Mouse (Mus musculus) cerebellum, adult 8-10 months (tissue): ENCODE data around the gene Fam69b.

Experiments
- DNase-seq: peaks from one replicate; pipeline ENCODE4 v3.0.0; 2022

Gene Fam69b

DNA sequence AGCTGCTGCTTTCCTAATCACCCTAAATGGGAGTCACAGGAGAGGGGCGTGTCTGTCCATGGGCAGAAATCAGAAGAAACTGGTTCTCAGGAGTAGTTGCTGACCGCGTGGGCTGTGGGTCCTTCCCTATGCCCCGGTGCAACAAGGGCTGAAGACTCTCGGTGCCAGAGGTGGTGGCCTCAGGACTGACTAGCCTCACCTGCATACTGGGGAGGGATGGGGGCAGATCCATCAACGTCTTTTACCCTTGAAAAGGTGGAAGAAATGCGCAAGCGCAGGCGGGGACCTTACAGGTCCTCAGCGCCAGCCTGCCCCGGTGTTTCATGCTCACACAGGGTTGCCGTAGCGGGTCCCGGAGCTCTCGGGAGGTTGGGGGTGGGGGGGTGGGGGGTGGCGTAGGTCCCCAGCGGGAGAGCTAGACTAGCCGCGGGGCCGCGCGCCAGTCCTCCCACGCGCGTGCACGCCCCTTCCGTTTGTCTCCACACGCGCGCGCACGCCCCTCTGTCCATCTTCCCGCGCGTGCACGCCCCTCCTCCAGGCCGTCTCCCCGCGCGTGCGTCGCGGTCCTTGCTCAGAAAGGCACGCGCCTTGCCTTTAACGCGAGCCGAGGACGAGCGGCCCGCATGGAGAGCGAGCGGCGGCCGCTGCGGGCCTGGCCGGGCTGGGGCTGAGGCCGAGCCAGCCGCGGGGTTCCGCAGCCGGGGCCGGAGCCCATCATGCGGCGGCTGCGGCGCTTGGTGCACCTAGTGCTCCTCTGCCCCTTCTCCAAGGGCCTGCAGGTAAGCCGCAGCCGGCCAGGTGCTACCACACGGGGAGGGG, at the start of gene Fam69b:
Fam69b (plus strand) TSS at position 537 of the 819 bp plus-strand sequence.
- peak; percentile 86 for DNase-seq

- DNase-seq: no peak
Observed at GRCm38 (mm10) chr2:26579714-26580113, 48.5 kb upstream of the Fam69b start, which contains the start of gene Egfl7. Gene Egfl7, plus strand, starts transcription at chr2:26580014.

DNA sequence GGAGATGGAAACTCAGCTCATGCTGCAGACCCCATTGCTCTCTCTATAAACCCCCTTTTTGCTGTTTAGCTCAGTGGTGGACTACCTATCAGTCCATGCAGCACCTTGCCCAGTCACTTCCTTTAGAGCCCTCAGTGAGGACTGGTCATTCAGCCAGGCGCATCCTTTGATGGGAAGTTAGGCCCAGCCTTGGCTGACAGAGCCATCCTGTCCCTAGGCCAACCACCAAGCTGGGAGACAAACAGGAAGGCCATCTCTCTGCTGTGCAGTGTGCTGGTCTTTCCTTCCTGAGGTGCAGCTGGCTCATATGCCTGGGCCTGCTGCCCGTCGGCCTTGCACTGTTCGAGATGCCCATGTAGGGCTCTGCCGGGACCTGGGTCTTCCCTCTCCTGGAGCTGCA, 47.5 kb upstream of the Fam69b start:
- no peak for DNase-seq

GRCm38 (mm10) chr2:26582203-26582602, 46.1 kb upstream of the Fam69b start:
- no peak for DNase-seq

GRCm38 (mm10) chr2:26582741-26583140, 45.5 kb upstream of the Fam69b start:
- DNase-seq: no peak

- no peak for DNase-seq
Observed at GRCm38 (mm10) chr2:26583640-26584039, 44.6 kb upstream of the Fam69b start.

- no peak for DNase-seq
Observed at GRCm38 (mm10) chr2:26585713-26586112, 42.5 kb upstream of the Fam69b start.

- DNase-seq: peak; percentile 63
Observed at GRCm38 (mm10) chr2:26586294-26587043, 41.8 kb upstream of the Fam69b start, which contains the start of gene Gm20532. Gene Gm20532, plus strand, starts transcription at chr2:26586639.

DNA sequence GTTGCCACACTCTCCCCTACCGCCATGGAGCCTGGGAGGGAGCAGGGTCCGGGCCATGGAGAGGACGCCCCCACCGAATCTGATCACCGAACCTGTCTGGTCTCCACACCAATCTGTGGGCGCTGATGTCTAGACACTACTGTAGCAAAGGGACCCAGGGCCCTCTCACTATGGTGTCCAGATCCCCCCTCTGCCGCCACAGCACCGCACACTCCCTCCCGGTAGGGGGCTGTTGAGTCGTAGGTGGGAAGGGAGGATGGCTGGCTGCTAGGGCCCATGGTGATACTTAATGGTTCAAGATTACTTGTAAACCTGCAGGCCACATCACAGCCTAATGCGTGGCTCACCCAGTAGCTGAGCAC, 41.2 kb upstream of the Fam69b start:
- no peak for DNase-seq

GRCm38 (mm10) chr2:26588573-26588972, 39.7 kb upstream of the Fam69b start:
- DNase-seq: no peak

DNA sequence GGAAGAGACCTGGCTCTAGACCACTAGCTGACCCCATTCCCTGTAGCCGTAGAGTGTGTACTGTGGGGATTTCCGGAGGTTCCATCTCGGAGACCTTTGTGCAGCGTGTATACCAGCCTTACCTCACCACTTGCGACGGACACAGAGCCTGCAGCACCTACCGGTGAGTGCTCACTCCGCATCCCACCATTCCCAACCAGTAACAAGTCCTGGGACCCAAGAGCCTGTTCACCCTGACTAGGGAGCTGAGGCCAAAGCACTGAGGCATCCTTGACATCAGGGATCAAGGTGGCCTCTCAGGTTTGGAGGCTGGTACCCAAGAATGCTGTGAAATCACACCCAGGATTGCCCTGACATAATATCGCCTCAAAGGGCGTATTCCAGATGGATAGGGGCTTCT, 39.0 kb upstream of the Fam69b start:
- no peak for DNase-seq

DNA sequence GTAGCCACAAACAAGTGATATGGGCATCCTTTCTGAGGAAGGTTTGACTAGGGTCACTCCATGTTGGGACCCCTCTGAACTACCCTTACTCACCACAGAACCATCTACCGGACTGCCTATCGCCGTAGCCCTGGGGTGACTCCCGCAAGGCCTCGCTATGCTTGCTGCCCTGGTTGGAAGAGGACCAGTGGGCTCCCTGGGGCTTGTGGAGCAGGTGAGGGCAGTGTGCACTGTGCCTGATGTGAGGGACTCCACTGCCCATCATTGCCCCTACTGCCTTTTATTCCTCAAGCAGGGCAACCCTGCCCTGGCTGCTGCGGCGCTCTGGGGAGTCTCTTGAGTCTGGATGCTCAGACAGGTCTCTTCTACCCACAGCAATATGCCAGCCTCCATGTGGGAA, 38.0 kb upstream of the Fam69b start:
- DNase-seq: no peak

DNA sequence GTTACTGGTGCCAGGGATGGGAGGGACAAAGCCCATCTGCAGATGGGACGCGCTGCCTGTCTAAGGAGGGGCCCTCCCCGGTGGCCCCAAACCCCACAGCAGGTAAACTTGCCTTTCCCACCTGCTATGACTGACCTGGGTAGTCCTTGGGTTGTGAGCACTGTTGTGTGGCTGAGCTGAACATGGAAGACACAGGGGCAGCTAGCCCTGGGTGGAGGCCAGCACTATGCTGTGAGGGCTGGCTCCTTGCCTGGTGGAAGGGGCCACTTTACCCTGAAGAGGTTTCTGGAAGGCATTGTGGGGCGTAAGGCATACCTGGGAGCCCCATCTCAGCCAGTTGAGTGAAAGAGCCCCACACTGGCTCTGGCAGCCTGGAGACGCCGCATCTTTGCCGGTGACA, 37.3 kb upstream of the Fam69b start:
- DNase-seq: no peak

- DNase-seq: no peak
Observed at GRCm38 (mm10) chr2:26591416-26591815, 36.8 kb upstream of the Fam69b start.

DNA sequence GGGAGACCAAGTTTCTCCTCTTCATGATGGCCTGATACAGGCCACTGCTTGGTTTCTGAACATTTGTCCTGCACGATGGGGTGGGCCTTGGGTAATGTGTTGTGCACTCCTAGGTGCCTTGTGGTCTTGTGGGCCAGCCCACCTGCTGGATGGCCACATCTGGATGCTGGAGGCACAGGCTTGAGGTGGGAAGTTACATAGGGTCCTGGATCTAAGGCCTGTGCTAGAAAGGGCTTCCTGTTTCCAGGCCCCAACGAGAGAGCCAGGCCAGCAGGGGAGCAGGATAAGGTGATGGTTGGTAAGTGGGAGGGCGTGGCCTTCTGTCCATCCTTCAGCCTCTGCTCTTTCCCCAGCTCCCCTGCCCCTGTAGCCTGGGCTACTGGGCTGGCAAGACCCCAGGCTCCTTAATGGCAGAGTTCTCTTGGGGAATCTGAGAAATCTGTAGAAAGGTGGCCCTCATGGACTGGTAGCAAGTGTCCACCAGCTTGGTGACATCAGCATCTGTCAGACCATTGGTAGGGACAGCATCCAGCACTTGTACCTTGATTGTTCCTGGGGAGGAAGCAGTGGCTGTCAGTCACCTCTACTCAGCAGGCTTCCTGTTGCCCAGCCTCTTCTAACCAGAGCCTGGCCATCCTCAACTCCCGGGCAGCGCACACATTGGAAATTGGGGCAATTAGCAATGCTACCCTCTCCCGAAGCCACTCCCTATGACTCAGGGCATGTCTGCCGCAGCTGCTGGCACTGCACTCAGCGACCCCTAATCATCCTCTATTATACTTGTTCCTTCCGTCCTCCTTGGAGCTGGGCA, 34.8 kb upstream of the Fam69b start:
- DNase-seq: no peak

DNA sequence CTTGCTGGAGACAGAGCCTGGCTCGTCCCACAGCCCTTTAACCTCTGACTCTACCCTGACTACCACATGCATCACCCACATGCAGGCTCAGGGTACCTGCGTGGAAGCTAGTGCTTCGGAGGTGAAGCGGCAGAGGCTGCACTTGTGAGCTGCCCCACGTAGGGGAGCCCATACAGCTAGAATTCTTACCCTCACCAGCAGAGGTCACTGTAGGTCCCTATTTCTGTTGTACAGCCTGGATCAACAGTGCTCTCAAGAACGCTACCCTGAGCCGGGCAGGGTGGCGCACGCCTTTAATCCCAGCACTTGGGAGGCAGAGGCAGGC, 34.3 kb upstream of the Fam69b start:
- no peak for DNase-seq

- no peak for DNase-seq
Observed at GRCm38 (mm10) chr2:26594461-26594933, 33.8 kb upstream of the Fam69b start.

- no peak for DNase-seq
Observed at GRCm38 (mm10) chr2:26594934-26595724, 33.1 kb upstream of the Fam69b start.

GRCm38 (mm10) chr2:26595725-26596435, 32.4 kb upstream of the Fam69b start:
- DNase-seq: no peak

DNA sequence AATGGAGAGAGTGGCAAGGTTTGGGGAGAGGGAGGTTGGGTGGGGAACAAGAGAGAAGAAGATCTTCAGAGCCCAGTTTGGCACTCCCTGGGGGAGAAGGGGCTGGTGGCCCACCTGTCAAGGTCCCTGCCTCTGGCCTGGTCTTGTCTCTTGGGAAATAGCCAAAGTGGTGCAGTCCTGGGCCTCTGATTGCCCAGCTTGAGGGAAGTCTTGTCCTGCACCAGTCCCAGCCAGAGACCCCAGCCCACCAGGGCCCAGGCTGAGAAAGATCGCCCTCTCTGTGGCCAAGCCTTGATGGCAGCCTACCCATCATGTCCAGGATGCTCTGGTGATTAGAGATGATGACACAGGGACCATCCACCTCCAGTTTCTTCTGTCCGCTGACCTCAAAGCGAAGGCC, 31.4 kb upstream of the Fam69b start:
- DNase-seq: no peak

GRCm38 (mm10) chr2:26597810-26598209, 30.4 kb upstream of the Fam69b start:
- DNase-seq: no peak

DNA sequence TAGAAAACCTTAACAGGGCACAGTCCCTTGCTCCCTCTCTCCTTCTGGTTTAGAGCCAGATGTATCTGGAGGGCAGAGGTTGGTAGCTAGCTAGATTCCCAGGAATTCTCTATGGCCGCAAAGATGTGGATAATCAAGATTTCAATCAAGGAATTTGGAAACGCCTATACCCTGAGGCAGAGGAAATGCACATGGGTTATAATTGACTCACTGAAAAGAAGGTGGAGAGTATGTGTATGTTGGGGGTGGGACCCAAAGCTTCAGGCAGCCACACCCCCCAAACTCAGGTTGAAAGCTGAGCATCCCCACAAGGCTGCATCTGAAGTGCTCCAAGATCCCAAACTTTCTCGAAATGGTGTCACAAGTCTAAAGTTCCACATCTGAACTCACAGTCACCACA, 29.8 kb upstream of the Fam69b start:
- DNase-seq: no peak
